Mouse (Mus musculus) liver, postnatal 0 days (tissue): Measurements from ENCODE around the gene Cdca8. TPM values are rescaled to one million over a fixed set of nuclear protein-coding genes. Genes with fewer than 3 reads are reported as not detected.

Source experiments
- ATAC-seq: fragments of 200-750 bp; cut with Nextera tagmentation; 2 replicates; pipeline ENCODE4 v1.8.0; 2017; ENCODE audit warnings: mild to moderate bottlenecking, moderate library complexity
- DNase-seq: peaks from one replicate; pipeline ENCODE4 v3.0.0-alpha.2; 2016
- H3K27ac ChIP-seq: fragments of 300-500 bp; sonication (generic); 2 replicates; pipeline ENCODE4 v1.5.1; 2014; ENCODE audit warnings: antibody characterized with exemption, moderate library complexity, mild to moderate bottlenecking, low read depth
- H3K27me3 ChIP-seq: fragments of 300-500 bp; sonication (generic); 2 replicates; pipeline ENCODE4 v1.6.1; 2014; ENCODE audit warnings: low read length, control low read depth, mixed read lengths; ENCODE audit not compliant: insufficient read depth
- H3K36me3 ChIP-seq: fragments of 300-500 bp; sonication (generic); replicated peaks from 2 replicates; pipeline ENCODE4 v1.6.1; 2014; ENCODE audit warnings: mild to moderate bottlenecking, control low read depth, low read length, moderate library complexity, mixed read lengths; ENCODE audit not compliant: insufficient read depth
- H3K4me1 ChIP-seq: fragments of 300-500 bp; sonication (generic); 2 replicates; pipeline ENCODE4 v1.6.1; 2014; ENCODE audit warnings: antibody characterized with exemption, mild to moderate bottlenecking, control low read depth; ENCODE audit not compliant: insufficient read depth
- H3K4me2 ChIP-seq: fragments of 300-500 bp; sonication (generic); 2 replicates; pipeline ENCODE4 v1.6.1; 2014; ENCODE audit warnings: low read depth, mild to moderate bottlenecking, low read length, moderate library complexity, mixed read lengths
- H3K4me3 ChIP-seq: fragments of 300-500 bp; sonication (generic); 2 replicates; pipeline ENCODE4 v1.5.1; 2014; ENCODE audit warnings: low read depth, low read length
- H3K9ac ChIP-seq: fragments of 300-500 bp; sonication (generic); replicated peaks from 2 replicates; pipeline ENCODE4 v1.6.1; 2014; ENCODE audit warnings: mild to moderate bottlenecking, moderate library complexity
- H3K9me3 ChIP-seq: fragments of 300-500 bp; sonication (generic); 2 replicates; pipeline ENCODE4 v1.6.1; 2016; ENCODE audit warnings: mild to moderate bottlenecking, control low read depth, low read length, mixed read lengths
- CTCF ChIP-seq: sonication (generic); IDR thresholded peaks from 2 replicates; pipeline ENCODE4 v1.5.1; 2016; ENCODE audit warnings: antibody characterized with exemption, low read depth
- EP300 ChIP-seq: IDR thresholded peaks from 2 replicates; pipeline ENCODE4 v1.6.1; 2016; ENCODE audit warnings: antibody characterized with exemption, low read depth, mild to moderate bottlenecking
- WGBS: fragments of 180-500 bp; shearing (Covaris S2); extraction: QIAGEN DNeasy Blood & Tissue Kit; methylation state at CpG from one replicate; pipeline ENCODE4 v1.1.7; 2014; ENCODE audit not compliant: insufficient replicate concordance; 5-methylcytosine and 5-hydroxymethylcytosine counted together
- polyA plus RNA-seq: library from polyadenylated mRNA; unstranded; fragments of >200 nt; fragmentation: Nextera tagmentation; extraction: Ambion mirVana; gene quantifications from 2 replicates; pipeline ENCODE4 v1.2.1, GENCODE M21; 2015

The Cdca8 gene
- polyA plus RNA-seq, 1 experiment from 2014 or later = 56.3 TPM

- no peak for ATAC-seq
- H3K9ac ChIP-seq = no peak overlapping the region
- H3K27ac ChIP-seq = no peak overlapping the region
- no peaks in the 10 kb centered on the region for H3K27me3 ChIP-seq
- no peak overlapping the region for H3K4me3 ChIP-seq
- TF ChIP-seq CTCF (no peak), EP300 (no peak)
- no peak for DNase-seq
- H3K36me3 ChIP-seq = no peaks in the 10 kb centered on the region
- H3K4me2 ChIP-seq = no peak overlapping the region
- H3K4me1 ChIP-seq = no peaks in the 10 kb centered on the region
- no peaks in the 10 kb centered on the region for H3K9me3 ChIP-seq
- 62% methylated on average over 11 of the region's 11 CpGs for WGBS
These were observed 21.8 kb upstream of the Cdca8 start for GRCm38 (mm10) chr4:124960940-124961339.

GRCm38 (mm10) chr4:124959062-124959461, 20.0 kb upstream of the Cdca8 start:
- Histone ChIP-seq H3K27ac (no peak overlapping the region), H3K27me3 (no peaks in the 10 kb centered on the region), H3K9ac (no peak overlapping the region), H3K36me3 (no peaks in the 10 kb centered on the region), H3K4me2 (no peak overlapping the region), H3K9me3 (no peaks in the 10 kb centered on the region), H3K4me1 (no peaks in the 10 kb centered on the region), H3K4me3 (no peak overlapping the region)
- TF ChIP-seq CTCF = no peak
- no peak for TF ChIP-seq EP300
- ATAC-seq (no peak), DNase-seq (no peak)
- WGBS = 59% methylated on average over 9 of the region's 11 CpGs

GRCm38 (mm10) chr4:124957284-124957683, 18.2 kb upstream of the Cdca8 start:
- 62% methylated on average over 2 of the region's 2 CpGs for WGBS

DNA sequence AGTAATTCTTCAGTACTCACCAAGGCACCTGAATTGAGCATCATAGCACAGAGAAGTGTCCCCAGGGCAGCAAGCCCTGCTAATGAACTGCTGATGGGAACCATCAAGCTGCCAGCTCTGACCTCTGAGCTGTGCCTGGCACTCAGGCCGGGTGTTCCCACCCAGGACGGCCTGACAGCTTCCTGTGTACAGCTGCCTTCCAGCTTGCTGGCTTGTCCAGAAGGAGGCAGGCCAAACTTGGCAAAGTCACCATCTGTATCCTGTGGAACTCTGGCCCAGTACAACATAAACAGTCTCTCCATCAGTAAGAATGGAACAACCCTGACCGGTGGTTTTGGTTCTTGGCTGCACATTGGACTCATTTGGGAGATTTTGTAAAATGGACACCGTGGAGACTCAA, 14.4 kb upstream of the Cdca8 start:
- WGBS = 41% methylated on average over 4 of the region's 4 CpGs

More at GRCm38 (mm10) chr4:124957284-124957683, 18.2 kb upstream of the Cdca8 start:
- DNase-seq = no peak
- no peaks in the 10 kb centered on the region for H3K27me3 ChIP-seq
- H3K9ac ChIP-seq = no peak overlapping the region
- no peak overlapping the region for H3K4me2 ChIP-seq
- no peak overlapping the region for H3K27ac ChIP-seq
- no peak for ATAC-seq
- no peaks in the 10 kb centered on the region for H3K4me1 ChIP-seq
- no peak for TF ChIP-seq CTCF
- no peak for TF ChIP-seq EP300
- H3K4me3 ChIP-seq = no peak overlapping the region
- no peaks in the 10 kb centered on the region for H3K36me3 ChIP-seq
- H3K9me3 ChIP-seq = no peaks in the 10 kb centered on the region

GRCm38 (mm10) chr4:124951036-124951433, 11.9 kb upstream of the Cdca8 start:
- Histone ChIP-seq H3K27me3 (no peaks in the 10 kb centered on the region), H3K36me3 (no peaks in the 10 kb centered on the region), H3K4me2 (no peak overlapping the region), H3K4me1 (no peaks in the 10 kb centered on the region), H3K9me3 (no peaks in the 10 kb centered on the region), H3K9ac (no peak overlapping the region), H3K27ac (no peak overlapping the region), H3K4me3 (no peak overlapping the region)
- no peak for DNase-seq
- no peak for TF ChIP-seq CTCF
- no peak for TF ChIP-seq EP300
- no peak for ATAC-seq
- 42% methylated on average over 10 of the region's 10 CpGs for WGBS

More for the DNA sequence above, 14.4 kb upstream of the Cdca8 start:
- no peak for ATAC-seq
- Histone ChIP-seq H3K36me3 (no peaks in the 10 kb centered on the region), H3K4me2 (no peak overlapping the region), H3K4me1 (no peaks in the 10 kb centered on the region), H3K9me3 (no peaks in the 10 kb centered on the region), H3K9ac (no peak overlapping the region), H3K27ac (no peak overlapping the region), H3K27me3 (no peaks in the 10 kb centered on the region), H3K4me3 (no peak overlapping the region)
- no peak for DNase-seq
- TF ChIP-seq CTCF (no peak), EP300 (no peak)

GRCm38 (mm10) chr4:124950181-124951035, 11.3 kb upstream of the Cdca8 start:
- no peak for ATAC-seq
- Histone ChIP-seq H3K4me2 (no peak overlapping the region), H3K27ac (no peak overlapping the region), H3K9ac (no peak overlapping the region), H3K9me3 (no peaks in the 10 kb centered on the region), H3K36me3 (no peaks in the 10 kb centered on the region), H3K4me1 (no peaks in the 10 kb centered on the region), H3K4me3 (no peak overlapping the region), H3K27me3 (no peaks in the 10 kb centered on the region)
- 81% methylated on average over 21 of the region's 21 CpGs for WGBS
- TF ChIP-seq EP300 (no peak), CTCF (no peak)
- DNase-seq = no peak
